Mouse (Mus musculus) brain, embryonic 18.5 days (tissue): ENCODE measurements at regions not wholly inside any gene's neighbourhood (a gene's known extent, or its start where the extent isn't known, plus 50 kb on each side); places are given as distances from the start of the nearest gene placed in this dataset.

ENCODE experiments used
- DNase-seq: peaks from one replicate; pipeline ENCODE4 v3.0.0-alpha.2; 2012; ENCODE audit warnings: low read depth, low spot score

GRCm38 (mm10) chr8:125325736-125326135 lies 243.9 kb downstream of the Sipa1l2 start:
- no peak for DNase-seq

GRCm38 (mm10) chr8:125322561-125322960 lies 247.0 kb downstream of the Sipa1l2 start:
- DNase-seq, result no peak

- DNase-seq, result no peak
These were observed 252.0 kb downstream of the Sipa1l2 start for GRCm38 (mm10) chr8:125317584-125317991.

- DNase-seq, result no peak
These were observed 253.9 kb downstream of the Sipa1l2 start for GRCm38 (mm10) chr8:125315736-125316135.

GRCm38 (mm10) chr8:125314996-125315395 lies 254.6 kb downstream of the Sipa1l2 start:
- no peak for DNase-seq

- no peak for DNase-seq
These were observed 255.2 kb downstream of the Sipa1l2 start for GRCm38 (mm10) chr8:125314221-125314984.

- DNase-seq, result no peak
These were observed 257.4 kb downstream of the Disc1 start for GRCm38 (mm10) chr8:125311228-125312053.
